Mouse (Mus musculus): Measurements from ENCODE around the gene C1qc. TPM values are rescaled to one million over a fixed set of nuclear protein-coding genes. Genes with fewer than 3 reads are reported as not detected.

C1qc gene
- polyA plus RNA-seq, 1 experiment from 2014 or later, result 48.6 TPM

DNA sequence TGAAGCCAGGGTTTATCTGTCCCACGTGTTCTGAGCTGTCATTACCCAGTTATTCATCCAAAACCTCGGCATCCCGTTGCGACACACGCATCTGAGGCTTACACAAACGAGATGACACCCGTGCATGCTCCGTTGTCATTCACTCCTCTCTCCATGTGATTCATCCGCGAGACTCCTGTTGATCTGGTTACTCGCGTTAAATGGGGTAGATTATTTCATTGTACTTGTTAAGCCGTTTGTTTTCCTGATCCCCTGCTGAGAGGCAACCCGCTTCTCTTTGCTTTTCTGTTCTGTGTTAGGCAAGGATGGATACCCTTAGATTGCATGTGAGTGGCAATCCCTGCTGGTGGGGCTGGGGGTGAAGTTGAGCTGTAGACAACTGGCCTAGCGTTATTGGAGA, 32.9 kb upstream of the C1qc start:
- Histone ChIP-seq H3K36me3 (ENCODE audit: control insufficient read depth, insufficient read depth, low read length) (no peaks in the 10 kb centered on the region), H3K27ac (replicated peaks) (no peak overlapping the region), H3K4me1 (replicated peaks; ENCODE audit: control insufficient read depth, insufficient read depth) (no peaks in the 10 kb centered on the region), H3K4me3 (ENCODE audit: low read depth, low read length) (no peak overlapping the region), H3K9ac (ENCODE audit: low read length) (no peak overlapping the region), H3K9me3 (ENCODE audit: control insufficient read depth, low read length) (no peaks in the 10 kb centered on the region), H3K4me2 (replicated peaks; ENCODE audit: low read depth) (no peak overlapping the region), H3K27me3 (ENCODE audit: control insufficient read depth, insufficient read depth, low read length) (no peaks in the 10 kb centered on the region)
- DNase-seq (ENCODE audit: low spot score) (no peak), ATAC-seq (ENCODE audit: low FRiP score, low TSS enrichment) (no peak)
- TF ChIP-seq CTCF (IDR thresholded peaks at IDR 0.05; ENCODE audit: low read depth) (no peak), EP300 (optimal IDR thresholded peaks at IDR 0.05) (no peak)
- 21% methylated on average over 15 of the region's 15 CpGs for WGBS

DNA sequence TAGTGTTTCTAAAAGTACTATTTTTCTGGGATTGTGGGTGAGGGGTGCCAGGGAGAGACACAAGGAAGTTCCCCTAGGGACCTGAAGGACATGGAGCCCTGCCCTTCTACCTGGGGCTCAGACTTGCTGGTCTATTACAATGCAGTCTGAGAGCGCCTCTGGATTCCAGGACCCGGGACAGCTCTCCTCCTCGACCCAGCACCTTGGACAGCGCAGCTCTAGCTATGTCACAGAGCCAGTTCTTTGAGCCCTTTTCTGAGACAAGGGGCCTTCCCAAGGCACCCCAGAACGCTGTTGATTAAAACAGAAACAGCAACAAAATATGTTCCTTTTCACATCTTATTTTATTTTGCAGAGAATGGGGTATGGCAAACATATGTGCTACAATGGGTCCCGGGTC, 31.7 kb upstream of the C1qc start:
- Histone ChIP-seq H3K36me3 (ENCODE audit: control insufficient read depth, insufficient read depth, low read length) (no peaks in the 10 kb centered on the region), H3K4me1 (replicated peaks; ENCODE audit: control insufficient read depth, insufficient read depth) (no peaks in the 10 kb centered on the region), H3K9ac (ENCODE audit: low read length) (no peak overlapping the region), H3K4me3 (ENCODE audit: low read depth, low read length) (no peak overlapping the region), H3K27ac (replicated peaks) (no peak overlapping the region), H3K4me2 (replicated peaks; ENCODE audit: low read depth) (no peak overlapping the region), H3K9me3 (ENCODE audit: control insufficient read depth, low read length) (no peaks in the 10 kb centered on the region), H3K27me3 (ENCODE audit: control insufficient read depth, insufficient read depth, low read length) (no peaks in the 10 kb centered on the region)
- ATAC-seq (ENCODE audit: low FRiP score, low TSS enrichment) (no peak), DNase-seq (ENCODE audit: low spot score) (peak; percentile 82)
- TF ChIP-seq CTCF (IDR thresholded peaks at IDR 0.05; ENCODE audit: low read depth) (peak; percentile 12; the same call in 1 of the 2 replicates), EP300 (optimal IDR thresholded peaks at IDR 0.05) (no peak)
- WGBS, result 6% methylated on average over 6 of the region's 6 CpGs

DNA sequence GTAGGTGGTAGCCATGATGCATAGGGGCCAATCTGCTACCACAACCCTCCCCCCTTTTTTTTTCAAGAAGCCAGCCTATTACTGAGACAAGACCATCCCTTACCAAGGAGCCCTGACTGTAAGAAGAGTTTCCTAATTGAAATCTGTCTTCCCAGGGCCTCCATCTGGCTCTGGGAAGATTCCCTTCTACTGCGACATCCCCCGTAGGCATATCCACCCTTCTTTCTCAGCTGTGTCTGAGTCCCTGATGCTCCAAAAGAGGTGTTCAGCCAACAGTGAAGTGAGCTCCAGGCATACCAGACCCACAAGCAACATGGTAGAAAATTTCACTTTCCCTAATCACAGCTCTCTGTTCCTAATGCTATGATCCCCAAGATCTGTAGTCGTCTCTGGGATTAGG, 26.7 kb upstream of the C1qc start:
- no peak for TF ChIP-seq CTCF (IDR thresholded peaks at IDR 0.05; ENCODE audit: low read depth)
- TF ChIP-seq EP300 (optimal IDR thresholded peaks at IDR 0.05), result no peak
- Histone ChIP-seq H3K4me2 (replicated peaks; ENCODE audit: low read depth) (no peak overlapping the region), H3K36me3 (ENCODE audit: control insufficient read depth, insufficient read depth, low read length) (no peaks in the 10 kb centered on the region), H3K27ac (replicated peaks) (no peak overlapping the region), H3K9ac (ENCODE audit: low read length) (no peak overlapping the region), H3K4me3 (ENCODE audit: low read depth, low read length) (no peak overlapping the region), H3K27me3 (ENCODE audit: control insufficient read depth, insufficient read depth, low read length) (no peaks in the 10 kb centered on the region), H3K9me3 (ENCODE audit: control insufficient read depth, low read length) (no peaks in the 10 kb centered on the region), H3K4me1 (replicated peaks; ENCODE audit: control insufficient read depth, insufficient read depth) (no peaks in the 10 kb centered on the region)
- no peak for DNase-seq (ENCODE audit: low spot score)
- WGBS, result 71% methylated on average over 3 of the region's 3 CpGs
- ATAC-seq (ENCODE audit: low FRiP score, low TSS enrichment), result no peak

DNA sequence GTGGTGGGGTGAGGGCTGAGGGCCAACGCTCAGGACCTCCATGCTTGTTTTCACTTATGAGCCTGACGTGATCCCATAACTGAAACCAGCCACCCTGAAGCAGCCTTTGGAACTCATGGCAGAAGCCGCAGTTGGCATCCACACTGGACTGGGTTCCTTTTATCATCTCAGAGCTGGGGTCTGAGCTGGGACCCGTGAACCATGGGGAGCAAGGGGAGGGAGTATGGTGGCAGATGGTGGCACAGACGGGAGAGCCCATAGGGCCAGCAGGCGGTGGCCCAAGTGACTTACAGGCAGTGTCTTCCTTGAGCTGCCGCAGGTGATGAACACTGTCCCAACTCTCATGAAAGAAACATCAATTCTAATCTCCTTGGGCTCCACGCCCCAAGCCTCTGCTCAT, 26.0 kb upstream of the C1qc start:
- Histone ChIP-seq H3K36me3 (ENCODE audit: control insufficient read depth, insufficient read depth, low read length) (no peaks in the 10 kb centered on the region), H3K27me3 (ENCODE audit: control insufficient read depth, insufficient read depth, low read length) (no peaks in the 10 kb centered on the region), H3K9me3 (ENCODE audit: control insufficient read depth, low read length) (no peaks in the 10 kb centered on the region), H3K27ac (replicated peaks) (no peak overlapping the region), H3K9ac (ENCODE audit: low read length) (no peak overlapping the region), H3K4me2 (replicated peaks; ENCODE audit: low read depth) (no peak overlapping the region), H3K4me1 (replicated peaks; ENCODE audit: control insufficient read depth, insufficient read depth) (no peaks in the 10 kb centered on the region), H3K4me3 (ENCODE audit: low read depth, low read length) (no peak overlapping the region)
- no peak for TF ChIP-seq CTCF (IDR thresholded peaks at IDR 0.05; ENCODE audit: low read depth)
- no peak for TF ChIP-seq EP300 (optimal IDR thresholded peaks at IDR 0.05)
- WGBS, result 86% methylated on average over 8 of the region's 8 CpGs
- ATAC-seq (ENCODE audit: low FRiP score, low TSS enrichment) (no peak), DNase-seq (ENCODE audit: low spot score) (no peak)

DNA sequence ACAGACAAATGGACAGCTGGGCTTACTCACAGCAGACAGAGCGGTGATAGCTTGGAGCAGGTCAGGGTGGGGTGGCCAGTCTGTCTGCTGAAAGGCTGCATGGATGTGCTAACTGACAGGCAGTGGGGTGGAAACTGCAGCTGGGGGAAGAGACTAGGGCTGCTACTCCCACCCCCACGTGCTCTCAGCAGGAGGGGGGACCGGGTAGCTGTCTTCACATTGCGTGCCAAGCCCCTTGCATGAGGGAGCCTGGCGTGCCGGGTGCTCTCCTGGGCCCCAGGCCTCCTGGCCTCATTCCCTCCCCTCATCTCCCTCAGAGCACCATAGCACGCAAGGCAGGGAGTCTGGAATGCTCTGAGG, 24.3 kb upstream of the C1qc start:
- TF ChIP-seq EP300 (optimal IDR thresholded peaks at IDR 0.05) (no peak), CTCF (IDR thresholded peaks at IDR 0.05; ENCODE audit: low read depth) (no peak)
- H3K4me2 ChIP-seq (replicated peaks; ENCODE audit: low read depth), result no peak overlapping the region
- no peak overlapping the region for H3K9ac ChIP-seq (ENCODE audit: low read length)
- WGBS, result 31% methylated on average over 7 of the region's 7 CpGs
- H3K9me3 ChIP-seq (ENCODE audit: control insufficient read depth, low read length), result no peaks in the 10 kb centered on the region
- no peak overlapping the region for H3K4me3 ChIP-seq (ENCODE audit: low read depth, low read length)
- no peaks in the 10 kb centered on the region for H3K36me3 ChIP-seq (ENCODE audit: control insufficient read depth, insufficient read depth, low read length)
- H3K4me1 ChIP-seq (replicated peaks; ENCODE audit: control insufficient read depth, insufficient read depth), result no peaks in the 10 kb centered on the region
- DNase-seq (ENCODE audit: low spot score) (no peak), ATAC-seq (ENCODE audit: low FRiP score, low TSS enrichment) (no peak)
- H3K27me3 ChIP-seq (ENCODE audit: control insufficient read depth, insufficient read depth, low read length), result no peaks in the 10 kb centered on the region
- no peak overlapping the region for H3K27ac ChIP-seq (replicated peaks)

DNA sequence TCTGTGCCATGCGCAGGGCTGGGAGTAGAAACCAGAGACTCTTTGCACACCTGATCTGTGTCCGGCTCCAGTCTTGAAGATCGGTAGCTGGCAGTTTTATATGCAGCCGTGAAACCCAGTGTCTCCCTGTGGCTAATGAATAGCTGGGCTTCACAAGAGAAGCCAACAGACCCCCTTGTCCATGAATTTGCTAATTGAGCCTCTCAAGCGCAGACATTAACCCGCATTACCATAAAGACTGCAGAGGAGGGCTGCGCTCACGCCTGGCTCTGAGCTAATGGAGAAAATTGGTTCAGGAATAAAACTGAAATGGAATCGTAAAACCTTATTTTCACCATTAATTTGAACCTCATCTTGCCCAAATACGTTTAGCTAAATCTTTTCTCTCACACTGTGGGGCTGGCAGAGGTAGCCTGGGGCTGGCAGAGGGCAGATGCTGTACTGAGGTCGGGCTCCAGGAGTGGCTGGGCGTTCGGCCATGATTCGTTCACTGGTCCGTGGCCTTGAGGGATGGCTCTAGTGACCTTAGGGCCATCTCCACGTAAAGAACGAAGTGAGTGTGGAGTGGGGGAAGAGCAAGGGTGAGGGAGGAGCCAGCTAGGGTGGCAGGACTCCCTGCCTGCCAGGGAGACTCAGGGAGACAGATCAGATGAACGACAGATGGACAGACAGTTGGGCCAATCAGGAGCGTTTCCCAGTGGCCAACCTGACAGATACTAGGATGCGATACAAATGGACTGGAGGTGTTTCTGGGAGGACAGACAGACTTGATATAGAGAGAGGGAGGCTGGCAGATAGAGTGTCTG, 23.7 kb upstream of the C1qc start:
- Histone ChIP-seq H3K4me3 (ENCODE audit: low read depth, low read length) (no peak overlapping the region), H3K4me1 (replicated peaks; ENCODE audit: control insufficient read depth, insufficient read depth) (no peaks in the 10 kb centered on the region), H3K4me2 (replicated peaks; ENCODE audit: low read depth) (no peak overlapping the region), H3K9ac (ENCODE audit: low read length) (no peak overlapping the region), H3K36me3 (ENCODE audit: control insufficient read depth, insufficient read depth, low read length) (no peaks in the 10 kb centered on the region), H3K27ac (replicated peaks) (no peak overlapping the region), H3K9me3 (ENCODE audit: control insufficient read depth, low read length) (no peaks in the 10 kb centered on the region), H3K27me3 (ENCODE audit: control insufficient read depth, insufficient read depth, low read length) (no peaks in the 10 kb centered on the region)
- TF ChIP-seq EP300 (optimal IDR thresholded peaks at IDR 0.05), result no peak
- TF ChIP-seq CTCF (IDR thresholded peaks at IDR 0.05; ENCODE audit: low read depth), result no peak
- no peak for ATAC-seq (ENCODE audit: low FRiP score, low TSS enrichment)
- 65% methylated on average over 20 of the region's 20 CpGs for WGBS
- DNase-seq (ENCODE audit: low spot score), result no peak

Measured in stomach, postnatal 0 days (tissue).